Mouse (Mus musculus) liver, embryonic 11.5 days (tissue): ENCODE data around the gene Olfr486. TPM values are rescaled to one million over a fixed set of nuclear protein-coding genes. Genes with fewer than 3 reads are reported as not detected.
"Not testable (repeated sequence)": the region's sequence is repeated elsewhere in the genome, so short reads cannot be mapped to it uniquely, and the experiment has no call there.

Experiments
- ATAC-seq: fragments of 200-750 bp; cut with Nextera tagmentation; replicated peaks from 2 replicates; pipeline ENCODE4 v1.8.0; 2017; ENCODE audit warnings: moderate number of reproducible peaks, mild to moderate bottlenecking, moderate TSS enrichment, moderate library complexity; ENCODE audit not compliant: low FRiP score
- DNase-seq: peaks from one replicate; pipeline ENCODE4 v3.0.0-alpha.2; 2017; ENCODE audit warnings: low spot score
- H3K27ac ChIP-seq: fragments of 300-500 bp; sonication (generic); 2 replicates; pipeline ENCODE4 v1.5.1; 2014; ENCODE audit warnings: mild to moderate bottlenecking, low read depth, low read length, control low read depth
- H3K27me3 ChIP-seq: fragments of 300-500 bp; sonication (generic); replicated peaks from 2 replicates; pipeline ENCODE4 v1.6.1; 2014; ENCODE audit warnings: low read length, mixed read lengths; ENCODE audit not compliant: control insufficient read depth, insufficient read depth
- H3K36me3 ChIP-seq: fragments of 300-500 bp; sonication (generic); 2 replicates; pipeline ENCODE4 v1.6.1; 2014; ENCODE audit warnings: mild to moderate bottlenecking, low read length, moderate library complexity, mixed read lengths; ENCODE audit not compliant: control insufficient read depth, insufficient read depth
- H3K4me1 ChIP-seq: fragments of 300-500 bp; sonication (generic); replicated peaks from 2 replicates; pipeline ENCODE4 v1.6.1; 2014; ENCODE audit warnings: low read length, mixed read lengths; ENCODE audit not compliant: control insufficient read depth, insufficient read depth
- H3K4me2 ChIP-seq: fragments of 300-500 bp; sonication (generic); 2 replicates; pipeline ENCODE4 v1.6.1; 2014; ENCODE audit warnings: mild to moderate bottlenecking, control low read depth, moderate library complexity
- H3K4me3 ChIP-seq: fragments of 300-500 bp; sonication (generic); 2 replicates; pipeline ENCODE4 v1.5.1; 2014; ENCODE audit warnings: low read depth, low read length, control low read depth
- H3K9ac ChIP-seq: fragments of 300-500 bp; sonication (generic); 2 replicates; pipeline ENCODE4 v1.6.1; 2014; ENCODE audit warnings: low read depth, low read length, control low read depth
- H3K9me3 ChIP-seq: fragments of 300-500 bp; sonication (generic); 2 replicates; pipeline ENCODE4 v1.6.1; 2016; ENCODE audit warnings: low read length, inconsistent platforms, mixed read lengths; ENCODE audit not compliant: control insufficient read depth
- WGBS: fragments of 180-500 bp; shearing (Covaris S2); extraction: QIAGEN DNeasy Blood & Tissue Kit; methylation state at CpG from one replicate; pipeline ENCODE4 v1.1.7; 2014; 5-methylcytosine and 5-hydroxymethylcytosine counted together
- polyA plus RNA-seq: library from polyadenylated mRNA; unstranded; fragments of >200 nt; fragmentation: Nextera tagmentation; extraction: Ambion mirVana; gene quantifications from 2 replicates; pipeline ENCODE4 v1.2.1, GENCODE M21; 2014

The Olfr486 gene
- not detected in 2 replicates for polyA plus RNA-seq

GRCm38 (mm10) chr7:108172642-108173041 lies at the start of gene Olfr486:
Gene Olfr486 (minus strand): TSS chr7:108172742.
- H3K4me1 ChIP-seq, H3K4me3 ChIP-seq, ATAC-seq, H3K9me3 ChIP-seq, H3K27me3 ChIP-seq, H3K9ac ChIP-seq, H3K27ac ChIP-seq, H3K36me3 ChIP-seq, H3K4me2 ChIP-seq, DNase-seq: not testable (repeated sequence)
- 80% methylated on average over 1 of the region's 1 CpGs for WGBS

GRCm38 (mm10) chr7:108214536-108214935 lies 42.0 kb upstream of the Olfr486 start, which contains the start of gene Olfr487:
Gene Olfr487 (minus strand): TSS chr7:108214636.
- ATAC-seq, H3K36me3 ChIP-seq, H3K4me1 ChIP-seq, DNase-seq, H3K9me3 ChIP-seq, H3K27me3 ChIP-seq, H3K27ac ChIP-seq, H3K9ac ChIP-seq, H3K4me3 ChIP-seq, H3K4me2 ChIP-seq: not testable (repeated sequence)

GRCm38 (mm10) chr7:108196938-108197337 lies 24.4 kb upstream of the Olfr486 start:
- no peaks in the 10 kb centered on the region for H3K36me3 ChIP-seq
- no peak overlapping the region for H3K4me2 ChIP-seq
- H3K4me3 ChIP-seq, result no peak overlapping the region
- no peak for ATAC-seq
- WGBS, result 64% methylated on average over 6 of the region's 6 CpGs
- no peaks in the 10 kb centered on the region for H3K27me3 ChIP-seq
- H3K4me1 ChIP-seq, result no peaks in the 10 kb centered on the region
- H3K27ac ChIP-seq, result no peak overlapping the region
- DNase-seq, result no peak
- no peaks in the 10 kb centered on the region for H3K9me3 ChIP-seq
- H3K9ac ChIP-seq, result no peak overlapping the region

GRCm38 (mm10) chr7:108196337-108196736 lies 23.8 kb upstream of the Olfr486 start:
- 53% methylated on average over 3 of the region's 3 CpGs for WGBS
- not testable (repeated sequence) for H3K4me3 ChIP-seq, H3K9ac ChIP-seq, H3K9me3 ChIP-seq, H3K36me3 ChIP-seq, DNase-seq, H3K27me3 ChIP-seq, H3K27ac ChIP-seq, H3K4me1 ChIP-seq, ATAC-seq, H3K4me2 ChIP-seq

GRCm38 (mm10) chr7:108192714-108193113 lies 20.2 kb upstream of the Olfr486 start:
- 60% methylated on average over 1 of the region's 1 CpGs for WGBS

GRCm38 (mm10) chr7:108191196-108191595 lies 18.7 kb upstream of the Olfr486 start:
- H3K4me3 ChIP-seq, ATAC-seq, H3K4me1 ChIP-seq, H3K4me2 ChIP-seq, H3K27ac ChIP-seq, DNase-seq, H3K36me3 ChIP-seq, H3K9ac ChIP-seq, H3K9me3 ChIP-seq, H3K27me3 ChIP-seq: not testable (repeated sequence)
- 85% methylated on average over 2 of the region's 2 CpGs for WGBS

More at GRCm38 (mm10) chr7:108192714-108193113, 20.2 kb upstream of the Olfr486 start:
- not testable (repeated sequence) for H3K9me3 ChIP-seq, H3K4me1 ChIP-seq, H3K27me3 ChIP-seq, H3K27ac ChIP-seq, ATAC-seq, H3K36me3 ChIP-seq, H3K4me3 ChIP-seq, DNase-seq, H3K9ac ChIP-seq, H3K4me2 ChIP-seq

GRCm38 (mm10) chr7:108185237-108185636 lies 12.7 kb upstream of the Olfr486 start:
- ATAC-seq, H3K27ac ChIP-seq, H3K36me3 ChIP-seq, H3K4me1 ChIP-seq, DNase-seq, H3K9ac ChIP-seq, H3K27me3 ChIP-seq, H3K4me2 ChIP-seq, H3K4me3 ChIP-seq, H3K9me3 ChIP-seq: not testable (repeated sequence)
- WGBS, result 84% methylated on average over 2 of the region's 2 CpGs

- H3K4me2 ChIP-seq, H3K27me3 ChIP-seq, H3K4me1 ChIP-seq, H3K9ac ChIP-seq, H3K27ac ChIP-seq, H3K4me3 ChIP-seq, H3K9me3 ChIP-seq, H3K36me3 ChIP-seq, DNase-seq, ATAC-seq: not testable (repeated sequence)
- WGBS, result 73% methylated on average over 3 of the region's 3 CpGs
These were observed 11.9 kb upstream of the Olfr486 start for GRCm38 (mm10) chr7:108184401-108184800.

GRCm38 (mm10) chr7:108159771-108160170 lies 12.8 kb downstream of the Olfr486 start, which contains the start of gene Olfr485:
Gene Olfr485 (minus strand): TSS chr7:108159871.
- Histone ChIP-seq H3K9ac (no peak within 1 kb of the TSS), H3K27me3 (no peaks in the 10 kb centered on the region), H3K27ac (no peak within 1 kb of the TSS), H3K4me3 (no peak within 1 kb of the TSS), H3K4me1 (no peaks in the 10 kb centered on the region), H3K4me2 (no peak within 1 kb of the TSS), H3K36me3 (no peaks in the 10 kb centered on the region), H3K9me3 (no peaks in the 10 kb centered on the region)
- ATAC-seq, result no peak
- DNase-seq, result no peak
